Mouse (Mus musculus) liver, adult 2 months (tissue): ENCODE measurements around the gene Nbas. TPM values are rescaled to one million over a fixed set of nuclear protein-coding genes. Genes with fewer than 3 reads are reported as not detected.
A peak's percentile ranks its signal among the peaks of the same experiment; 100 is the strongest.

ENCODE experiments used
- DNase-seq: peaks from one replicate; pipeline ENCODE4 v3.0.0-alpha.2; 2011; ENCODE audit warnings: low read depth, low spot score; ENCODE audit errors: extremely low read depth
- H3K27ac ChIP-seq: fragments of 200-500 bp; replicated peaks from 2 replicates; pipeline ENCODE4 v1.5.1; 2012; ENCODE audit warnings: low read depth, mild to moderate bottlenecking, control low read depth, inconsistent platforms, low read length; ENCODE audit not compliant: insufficient read depth
- H3K27me3 ChIP-seq: fragments of 200-500 bp; 2 replicates; pipeline ENCODE4 v1.6.1; 2012; ENCODE audit warnings: mild to moderate bottlenecking, moderate library complexity, low read length, inconsistent platforms; ENCODE audit not compliant: control insufficient read depth, insufficient read depth
- H3K36me3 ChIP-seq: fragments of 200-500 bp; 2 replicates; pipeline ENCODE4 v1.6.1; 2012; ENCODE audit warnings: low read length, inconsistent platforms; ENCODE audit not compliant: control insufficient read depth, insufficient read depth
- H3K4me1 ChIP-seq: fragments of 200-500 bp; 2 replicates; pipeline ENCODE4 v1.6.1; 2011; ENCODE audit warnings: low read length; ENCODE audit not compliant: control insufficient read depth, insufficient read depth
- H3K4me3 ChIP-seq: fragments of 200-500 bp; 2 replicates; pipeline ENCODE4 v1.5.1; 2011; ENCODE audit warnings: low read depth, mild to moderate bottlenecking, control low read depth, low read length, moderate library complexity; ENCODE audit not compliant: insufficient read depth
- H3K79me2 ChIP-seq: fragments of 200-500 bp; 2 replicates; pipeline ENCODE4 v1.6.1; 2012; ENCODE audit warnings: inconsistent platforms, mild to moderate bottlenecking, low read length, moderate library complexity; ENCODE audit not compliant: control insufficient read depth, insufficient read depth
- H3K9ac ChIP-seq: fragments of 200-500 bp; 2 replicates; pipeline ENCODE4 v1.6.1; 2012; ENCODE audit warnings: low read depth, mild to moderate bottlenecking, control low read depth, inconsistent platforms, low read length
- CTCF ChIP-seq: fragments of 200-500 bp; IDR thresholded peaks from 2 replicates; pipeline ENCODE4 v1.5.1; 2011; ENCODE audit warnings: low read depth, low read length, control low read depth
- POLR2A ChIP-seq: fragments of 200-500 bp; IDR thresholded peaks from 2 replicates; pipeline ENCODE4 v1.6.1; 2011; ENCODE audit warnings: low read length, control low read depth; ENCODE audit not compliant: insufficient read depth; ENCODE audit errors: extremely low read depth
- WGBS: fragments of 180-500 bp; shearing (Covaris S2); methylation state at CpG from one replicate; pipeline ENCODE4 v1.1.7; 2018; 5-methylcytosine and 5-hydroxymethylcytosine counted together
- polyA plus RNA-seq: library from polyadenylated mRNA; depleted of rRNA; stranded (reverse); fragments of >200 nt; gene quantifications from 2 replicates; pipeline ENCODE4 v1.2.3, GENCODE M21; 2012; rRNA removed
- total RNA-seq: library from RNA; depleted of rRNA; stranded (reverse); fragments of >200 nt; gene quantifications from 2 replicates; pipeline ENCODE4 v1.2.3, GENCODE M21; 2014; rRNA removed

Gene Nbas
- total RNA-seq: 21.8 and 24.9 TPM in 2 replicates
- 8.7 and 10.7 TPM in 2 replicates for polyA plus RNA-seq

GRCm38 (mm10) chr12:13268826-13269449, at the start of gene Nbas:
TSS of gene Nbas (plus strand) at chr12:13269133.
- TF ChIP-seq POLR2A (no peak), CTCF (no peak)
- H3K4me3 ChIP-seq: peak within 1 kb of the TSS; percentile 84
- peak; percentile 66 for DNase-seq
- WGBS: 3% methylated on average over 38 of the region's 38 CpGs
- peak within 1 kb of the TSS; percentile 87 for H3K9ac ChIP-seq
- H3K36me3 ChIP-seq: peaks cover 2% of the 10 kb centered on the region; the same call in 1 of the 2 replicates
- H3K79me2 ChIP-seq: no peaks in the 10 kb centered on the region; the same call in 1 of the 2 replicates
- H3K27me3 ChIP-seq: no peaks in the 10 kb centered on the region
- peaks cover 8% of the 10 kb centered on the region for H3K4me1 ChIP-seq
- H3K27ac ChIP-seq: peak within 1 kb of the TSS; percentile 34

DNA sequence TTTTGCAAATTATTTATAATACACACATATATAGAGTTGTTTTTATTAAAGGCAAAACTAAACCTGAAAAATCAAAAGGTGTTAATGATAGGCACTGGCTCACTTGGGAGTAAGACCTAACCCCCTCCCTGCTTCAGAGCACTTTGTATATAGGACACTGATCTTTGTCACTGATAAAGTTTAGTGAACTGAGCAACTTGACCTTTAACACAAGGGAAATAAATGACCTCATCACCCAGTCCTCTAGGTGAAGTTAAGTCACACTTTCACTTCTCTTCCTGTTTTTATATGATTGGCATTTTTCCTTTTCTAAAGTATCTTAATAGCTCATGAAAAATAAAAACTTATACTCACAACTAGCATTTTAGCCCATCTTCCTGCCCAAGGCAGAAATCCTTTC, 26.5 kb upstream of the Nbas start:
- DNase-seq: peak; percentile 59
- Histone ChIP-seq H3K79me2 (no peaks in the 10 kb centered on the region), H3K4me1 (no peaks in the 10 kb centered on the region), H3K27me3 (no peaks in the 10 kb centered on the region), H3K27ac (no peak overlapping the region), H3K36me3 (peaks cover 42% of the 10 kb centered on the region), H3K4me3 (no peak overlapping the region), H3K9ac (no peak overlapping the region)
- TF ChIP-seq POLR2A (no peak), CTCF (no peak)

DNA sequence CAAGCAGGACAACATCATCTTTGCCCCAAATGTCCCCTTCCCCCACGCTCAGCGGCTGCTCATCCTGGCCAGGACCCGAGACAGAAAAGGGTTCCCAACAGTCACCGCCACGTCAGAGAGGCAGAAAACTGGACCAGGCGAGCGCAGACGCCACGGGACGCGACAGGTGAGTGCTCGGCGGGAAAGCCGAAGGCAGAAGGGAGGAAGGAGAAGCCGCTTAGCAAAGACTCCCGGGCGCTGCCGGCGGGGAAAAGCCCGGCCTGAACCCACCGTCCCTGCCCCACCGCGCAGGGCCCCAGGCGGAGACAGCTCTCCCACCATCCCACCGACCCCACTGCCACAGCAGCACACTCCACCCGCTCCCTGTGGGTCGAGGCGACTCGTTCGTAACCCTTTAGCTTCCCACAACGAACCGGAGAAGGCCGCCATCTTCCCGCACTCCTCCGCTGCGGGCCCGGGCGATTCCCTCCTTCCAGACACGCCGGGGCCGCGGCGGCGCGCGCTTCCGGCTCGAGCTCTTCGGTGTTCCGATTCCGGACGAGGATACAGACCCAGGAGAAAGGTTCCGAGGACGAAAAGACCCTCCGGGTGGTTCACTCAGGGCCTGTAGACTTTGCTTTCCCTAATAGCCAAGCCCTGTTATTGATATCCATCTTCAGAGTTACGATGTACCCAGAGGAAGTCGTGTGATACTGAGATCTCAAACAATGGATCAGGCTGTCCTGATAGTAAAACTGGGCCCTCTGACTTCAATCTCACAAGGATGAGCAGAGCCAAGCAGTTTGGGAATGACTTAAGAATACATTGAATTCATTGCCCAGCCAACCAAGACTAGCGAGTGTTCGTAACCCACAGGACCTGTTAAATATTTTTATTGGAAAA, 20.0 kb upstream of the Nbas start, which contains the start of gene Ddx1:
Gene Ddx1, minus strand, starts transcription at position 523 of the 882 bp plus-strand sequence.
- peak within 1 kb of the TSS; percentile 96 for H3K9ac ChIP-seq
- 2% methylated on average over 59 of the region's 59 CpGs for WGBS
- no peaks in the 10 kb centered on the region for H3K27me3 ChIP-seq
- TF ChIP-seq CTCF: no peak
- TF ChIP-seq POLR2A: 0 out of 2 replicates have a peak, but pooled peaks have one; percentile 50
- no peaks in the 10 kb centered on the region; the same call in 1 of the 2 replicates for H3K79me2 ChIP-seq
- peaks cover 2% of the 10 kb centered on the region; the same call in 1 of the 2 replicates for H3K4me1 ChIP-seq
- DNase-seq: peak; percentile 63
- peak within 1 kb of the TSS; percentile 62 for H3K27ac ChIP-seq
- H3K36me3 ChIP-seq: peaks cover 5% of the 10 kb centered on the region; the same call in 1 of the 2 replicates
- peak within 1 kb of the TSS; percentile 97 for H3K4me3 ChIP-seq

GRCm38 (mm10) chr12:13249573-13249919, 19.4 kb upstream of the Nbas start:
- Histone ChIP-seq H3K27ac (0 out of 2 replicates have a peak overlapping the region, but pooled peaks have one; percentile 12), H3K79me2 (no peaks in the 10 kb centered on the region; the same call in 1 of the 2 replicates), H3K9ac (no peak overlapping the region), H3K27me3 (no peaks in the 10 kb centered on the region), H3K4me3 (peak overlapping the region; percentile 97; the same call in 1 of the 2 replicates), H3K4me1 (peaks cover 2% of the 10 kb centered on the region; the same call in 1 of the 2 replicates), H3K36me3 (peaks cover 5% of the 10 kb centered on the region; the same call in 1 of the 2 replicates)
- 91% methylated on average over 3 of the region's 3 CpGs for WGBS
- no peak for DNase-seq
- TF ChIP-seq CTCF (no peak), POLR2A (no peak)

DNA sequence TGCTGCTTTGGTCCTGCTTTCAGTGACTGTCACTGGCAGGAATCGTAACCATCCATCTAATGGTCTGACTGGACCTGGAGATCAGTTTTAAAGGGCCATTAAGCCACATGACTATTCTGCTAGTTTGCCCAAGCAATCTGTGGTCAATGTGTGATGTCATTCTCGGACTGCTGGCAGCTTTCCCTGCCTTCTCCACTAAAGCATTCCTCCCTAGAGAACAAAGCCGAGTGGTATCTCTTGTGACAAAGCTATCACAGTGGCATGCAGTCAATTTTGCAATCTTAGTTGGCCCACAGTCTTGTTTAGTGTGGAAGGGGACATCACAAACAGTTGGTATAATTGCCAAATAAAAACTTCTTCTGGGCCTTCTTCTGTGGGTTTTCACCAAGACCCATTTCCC, 13.9 kb upstream of the Nbas start:
- peaks cover 3% of the 10 kb centered on the region; the same call in 1 of the 2 replicates for H3K27me3 ChIP-seq
- DNase-seq: peak; percentile 8
- no peak overlapping the region for H3K4me3 ChIP-seq
- no peak overlapping the region for H3K9ac ChIP-seq
- H3K27ac ChIP-seq: no peak overlapping the region
- H3K79me2 ChIP-seq: no peaks in the 10 kb centered on the region
- no peaks in the 10 kb centered on the region for H3K4me1 ChIP-seq
- H3K36me3 ChIP-seq: no peaks in the 10 kb centered on the region
- 27% methylated on average over 3 of the region's 3 CpGs for WGBS
- TF ChIP-seq CTCF (no peak), POLR2A (no peak)
